Mouse (Mus musculus) ovary, postnatal 10 days (tissue): ENCODE results near the gene Deup1.

ENCODE experiments used
- DNase-seq: peaks from one replicate; pipeline ENCODE4 v3.0.0; 2022; ENCODE audit warnings: low spot score

The Deup1 gene

GRCm38 (mm10) chr9:15533336-15534070 lies 94.2 kb downstream of the Deup1 start:
- DNase-seq: no peak

GRCm38 (mm10) chr9:15531204-15531603 lies 96.5 kb downstream of the Deup1 start:
- no peak for DNase-seq

- DNase-seq: no peak
These were observed 97.8 kb downstream of the Deup1 start for GRCm38 (mm10) chr9:15529965-15530320.

GRCm38 (mm10) chr9:15529275-15529964 lies 98.3 kb downstream of the Deup1 start:
- no peak for DNase-seq

GRCm38 (mm10) chr9:15528368-15528767 lies 99.4 kb downstream of the Deup1 start:
- no peak for DNase-seq

- no peak for DNase-seq
These were observed 99.9 kb downstream of the Deup1 start for GRCm38 (mm10) chr9:15527846-15528245.

- DNase-seq: no peak
These were observed 101.2 kb downstream of the Deup1 start for GRCm38 (mm10) chr9:15526539-15526938.

- DNase-seq: no peak
These were observed 102.5 kb downstream of the Deup1 start for GRCm38 (mm10) chr9:15525246-15525645.

- DNase-seq: no peak
These were observed 104.1 kb downstream of the Deup1 start for GRCm38 (mm10) chr9:15523646-15524045.

GRCm38 (mm10) chr9:15522887-15523286 lies 104.8 kb downstream of the Deup1 start:
- no peak for DNase-seq

GRCm38 (mm10) chr9:15522348-15522747 lies 105.4 kb downstream of the Deup1 start:
- no peak for DNase-seq

GRCm38 (mm10) chr9:15517979-15518378 lies 109.8 kb downstream of the Deup1 start:
- no peak for DNase-seq

GRCm38 (mm10) chr9:15516007-15516406 lies 111.7 kb downstream of the Deup1 start:
- DNase-seq: no peak

GRCm38 (mm10) chr9:15512918-15513317 lies 114.8 kb downstream of the Deup1 start:
- DNase-seq: no peak

GRCm38 (mm10) chr9:15510557-15511310 lies 117.0 kb downstream of the Deup1 start:
- DNase-seq: no peak
